Mouse (Mus musculus): ENCODE results near the gene Thbs3. TPM values are rescaled to one million over a fixed set of nuclear protein-coding genes. Genes with fewer than 3 reads are reported as not detected.
A peak's percentile ranks its signal among the peaks of the same experiment; 100 is the strongest.

Thbs3 gene
- polyA plus RNA-seq, 1 experiment from 2014 or later: 18.4 TPM

MicroRNA genes within 50 kb of the gene (microRNA counts, 519-probe panel; counts per million panel counts)
- microRNA mmu-miR-92b: 104 counts per million, percentile 35 among the panel's probes with 10 or more counts

Small RNA genes within 50 kb of the gene (microRNA-seq; reads per million reads assigned to microRNA genes)
- gene Mir92b: 230 reads per million, percentile 66 among the genes with 10 or more reads in this experiment

Other genes with a start within 250 kb of the Thbs3 start
- gene Rusc1, start 121.9 kb upstream of the Thbs3 start, polyA plus RNA-seq (2015; fragmentation: Nextera tagmentation; extraction: Ambion mirVana): 21.3 and 22.5 TPM in 2 replicates
- gene Gm43738, start 114.1 kb upstream of the Thbs3 start, polyA plus RNA-seq (2015; fragmentation: Nextera tagmentation; extraction: Ambion mirVana): not detected in 2 replicates
- 175 and 179 TPM in 2 replicates for gene Fdps, start 113.2 kb upstream of the Thbs3 start, polyA plus RNA-seq (2015; fragmentation: Nextera tagmentation; extraction: Ambion mirVana)
- gene Pklr, start 79.0 kb upstream of the Thbs3 start, polyA plus RNA-seq (2015; fragmentation: Nextera tagmentation; extraction: Ambion mirVana): 4.7 and 5.0 TPM in 2 replicates
- gene Hcn3, start 55.0 kb upstream of the Thbs3 start, polyA plus RNA-seq (2015; fragmentation: Nextera tagmentation; extraction: Ambion mirVana): 1.8 and 2.0 TPM in 2 replicates
- 29.1 and 30.6 TPM in 2 replicates for gene Clk2, start 50.4 kb upstream of the Thbs3 start, polyA plus RNA-seq (2015; fragmentation: Nextera tagmentation; extraction: Ambion mirVana)
- gene Scamp3, start 37.7 kb upstream of the Thbs3 start, polyA plus RNA-seq (2015; fragmentation: Nextera tagmentation; extraction: Ambion mirVana): 140 TPM in 2 replicates
- 43.6 and 51.2 TPM in 2 replicates for gene Fam189b, start 32.0 kb upstream of the Thbs3 start, polyA plus RNA-seq (2015; fragmentation: Nextera tagmentation; extraction: Ambion mirVana)
- 54.9 and 56.1 TPM in 2 replicates for gene Gba, start 12.3 kb upstream of the Thbs3 start, polyA plus RNA-seq (2015; fragmentation: Nextera tagmentation; extraction: Ambion mirVana)
- gene Mtx1, start 11.9 kb downstream of the Thbs3 start, polyA plus RNA-seq (2015; fragmentation: Nextera tagmentation; extraction: Ambion mirVana): 227 and 235 TPM in 2 replicates
- gene Muc1, start 13.9 kb downstream of the Thbs3 start, polyA plus RNA-seq (2015; fragmentation: Nextera tagmentation; extraction: Ambion mirVana): 20.0 and 23.6 TPM in 2 replicates
- gene Krtcap2, start 30.8 kb downstream of the Thbs3 start, polyA plus RNA-seq (2015; fragmentation: Nextera tagmentation; extraction: Ambion mirVana): 272 and 300 TPM in 2 replicates
- 4.7 and 6.0 TPM in 2 replicates for gene Trim46, start 31.1 kb downstream of the Thbs3 start, polyA plus RNA-seq (2015; fragmentation: Nextera tagmentation; extraction: Ambion mirVana)
- gene Dpm3, start 44.2 kb downstream of the Thbs3 start, polyA plus RNA-seq (2015; fragmentation: Nextera tagmentation; extraction: Ambion mirVana): 127 and 146 TPM in 2 replicates
- 58.8 and 64.3 TPM in 2 replicates for gene Slc50a1, start 55.4 kb downstream of the Thbs3 start, polyA plus RNA-seq (2015; fragmentation: Nextera tagmentation; extraction: Ambion mirVana)
- gene Efna1, start 66.0 kb downstream of the Thbs3 start, polyA plus RNA-seq (2015; fragmentation: Nextera tagmentation; extraction: Ambion mirVana): 81.9 and 86.7 TPM in 2 replicates
- 11.5 and 11.8 TPM in 2 replicates for gene Efna3, start 107.8 kb downstream of the Thbs3 start, polyA plus RNA-seq (2015; fragmentation: Nextera tagmentation; extraction: Ambion mirVana)
- 29.2 and 31.3 TPM in 2 replicates for gene Efna4, start 122.8 kb downstream of the Thbs3 start, polyA plus RNA-seq (2015; fragmentation: Nextera tagmentation; extraction: Ambion mirVana)
- 107 and 108 TPM in 2 replicates for gene Adam15, start 134.8 kb downstream of the Thbs3 start, polyA plus RNA-seq (2015; fragmentation: Nextera tagmentation; extraction: Ambion mirVana)
- gene Dcst2, start 146.8 kb downstream of the Thbs3 start, polyA plus RNA-seq (2015; fragmentation: Nextera tagmentation; extraction: Ambion mirVana): 0.32 and 0.35 TPM in 2 replicates
- gene Dcst1, start 150.1 kb downstream of the Thbs3 start, polyA plus RNA-seq (2015; fragmentation: Nextera tagmentation; extraction: Ambion mirVana): 2.9 and 3.3 TPM in 2 replicates
- gene Zbtb7b, start 179.6 kb downstream of the Thbs3 start, polyA plus RNA-seq (2015; fragmentation: Nextera tagmentation; extraction: Ambion mirVana): 3.3 and 3.5 TPM in 2 replicates
- gene Lenep, start 187.6 kb downstream of the Thbs3 start, polyA plus RNA-seq (2015; fragmentation: Nextera tagmentation; extraction: Ambion mirVana): 0.18 and 1.3 TPM in 2 replicates
- gene Flad1, start 196.7 kb downstream of the Thbs3 start, polyA plus RNA-seq (2015; fragmentation: Nextera tagmentation; extraction: Ambion mirVana): 35.0 and 39.3 TPM in 2 replicates
- 483 and 495 TPM in 2 replicates for gene Cks1b, start 203.2 kb downstream of the Thbs3 start, polyA plus RNA-seq (2015; fragmentation: Nextera tagmentation; extraction: Ambion mirVana)
- gene Shc1, start 203.3 kb downstream of the Thbs3 start, polyA plus RNA-seq (2015; fragmentation: Nextera tagmentation; extraction: Ambion mirVana): 115 and 118 TPM in 2 replicates
- 38.9 and 41.2 TPM in 2 replicates for gene Pygo2, start 215.0 kb downstream of the Thbs3 start, polyA plus RNA-seq (2015; fragmentation: Nextera tagmentation; extraction: Ambion mirVana)
- 47.5 and 51.7 TPM in 2 replicates for gene Pbxip1, start 221.5 kb downstream of the Thbs3 start, polyA plus RNA-seq (2015; fragmentation: Nextera tagmentation; extraction: Ambion mirVana)
- gene Pmvk, start 239.4 kb downstream of the Thbs3 start, polyA plus RNA-seq (2015; fragmentation: Nextera tagmentation; extraction: Ambion mirVana): 56.1 and 59.3 TPM in 2 replicates

Data from kidney, embryonic 16.5 days (tissue).